Mouse (Mus musculus) myocyte (in vitro differentiated cells): ENCODE results near the gene Epor.

ENCODE experiments used
- MAX ChIP-seq: IDR thresholded peaks from one replicate; pipeline ENCODE4 v1.6.1; 2011; ENCODE audit warnings: low read depth, mild to moderate bottlenecking, control low read depth
- POLR2AphosphoS2 ChIP-seq: IDR thresholded peaks from one replicate; pipeline ENCODE4 v1.6.1; 2011; ENCODE audit warnings: low read depth, control low read depth; ENCODE audit not compliant: insufficient read length
- USF1 ChIP-seq: IDR thresholded peaks from one replicate; pipeline ENCODE4 v1.6.1; 2011; ENCODE audit warnings: low read depth, mild to moderate bottlenecking, control low read depth, moderate library complexity

DNA sequence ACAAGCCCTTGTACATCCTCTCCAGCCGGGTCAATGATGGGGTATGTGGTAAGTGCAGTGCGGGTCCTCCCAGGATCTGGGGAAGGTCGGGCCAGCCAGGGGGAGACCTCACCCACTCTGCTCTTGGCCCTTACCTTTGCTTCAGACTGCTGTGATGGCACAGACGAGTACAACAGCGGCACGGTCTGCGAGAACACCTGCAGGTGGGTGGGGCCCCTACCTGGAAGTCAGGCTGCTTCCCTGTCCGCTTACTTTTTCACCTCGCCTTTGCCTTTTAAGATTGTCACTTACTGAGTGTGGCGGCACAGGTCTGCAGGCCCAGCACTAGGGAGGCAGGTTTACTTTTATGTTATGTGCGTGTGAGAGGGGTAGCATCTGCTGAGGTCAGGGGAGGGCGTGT, 41.2 kb upstream of the Epor start:
- TF ChIP-seq MAX (no peak), POLR2AphosphoS2 (no peak), USF1 (no peak)
